Mouse (Mus musculus) heart, postnatal 0 days (tissue): Measurements from ENCODE around the gene Nfia. TPM values are rescaled to one million over a fixed set of nuclear protein-coding genes. Genes with fewer than 3 reads are reported as not detected.

ENCODE experiments used
- ATAC-seq: fragments of 200-750 bp; cut with Nextera tagmentation; 2 replicates; pipeline ENCODE4 v1.8.0; 2017; ENCODE audit warnings: low read depth, moderate number of reproducible peaks, moderate library complexity; ENCODE audit not compliant: insufficient read depth
- DNase-seq: peaks from one replicate; pipeline ENCODE4 v3.0.0-alpha.2; 2016; ENCODE audit warnings: low spot score
- H3K27ac ChIP-seq: fragments of 300-500 bp; sonication (generic); 2 replicates; pipeline ENCODE4 v1.5.1; 2014; ENCODE audit warnings: low read depth, mild to moderate bottlenecking
- H3K27me3 ChIP-seq: fragments of 300-500 bp; sonication (generic); 2 replicates; pipeline ENCODE4 v1.6.1; 2014; ENCODE audit warnings: low read length, mixed read lengths; ENCODE audit not compliant: control insufficient read depth, insufficient read depth
- H3K36me3 ChIP-seq: fragments of 300-500 bp; sonication (generic); replicated peaks from 2 replicates; pipeline ENCODE4 v1.6.1; 2014; ENCODE audit warnings: low read length, mixed read lengths; ENCODE audit not compliant: control insufficient read depth, insufficient read depth
- H3K4me1 ChIP-seq: fragments of 300-500 bp; sonication (generic); 2 replicates; pipeline ENCODE4 v1.6.1; 2014; ENCODE audit warnings: antibody characterized with exemption; ENCODE audit not compliant: control insufficient read depth, insufficient read depth
- H3K4me2 ChIP-seq: fragments of 300-500 bp; sonication (generic); 2 replicates; pipeline ENCODE4 v1.6.1; 2014; ENCODE audit warnings: low read depth, mild to moderate bottlenecking, low read length, moderate library complexity
- H3K4me3 ChIP-seq: fragments of 300-500 bp; sonication (generic); 2 replicates; pipeline ENCODE4 v1.5.1; 2014; ENCODE audit warnings: low read depth, low read length
- H3K9ac ChIP-seq: fragments of 300-500 bp; sonication (generic); replicated peaks from 2 replicates; pipeline ENCODE4 v1.6.1; 2014; ENCODE audit warnings: low read depth, low read length, mixed read lengths
- H3K9me3 ChIP-seq: fragments of 300-500 bp; sonication (generic); replicated peaks from 2 replicates; pipeline ENCODE4 v1.6.1; 2016; ENCODE audit warnings: low read length; ENCODE audit not compliant: control insufficient read depth
- CTCF ChIP-seq: IDR thresholded peaks from 2 replicates; pipeline ENCODE4 v1.5.1; 2016; ENCODE audit warnings: antibody characterized with exemption, control low read depth, low read depth
- EP300 ChIP-seq: IDR thresholded peaks from 2 replicates; pipeline ENCODE4 v1.6.1; 2016; ENCODE audit warnings: antibody characterized with exemption, low read depth
- WGBS: fragments of 180-500 bp; shearing (Covaris S2); extraction: QIAGEN DNeasy Blood & Tissue Kit; methylation state at CpG from one replicate; pipeline ENCODE4 v1.1.7; 2014; 5-methylcytosine and 5-hydroxymethylcytosine counted together
- polyA plus RNA-seq: library from polyadenylated mRNA; unstranded; fragments of >200 nt; fragmentation: Nextera tagmentation; extraction: Ambion mirVana; gene quantifications from 2 replicates; pipeline ENCODE4 v1.2.1, GENCODE M21; 2015
- total RNA-seq: library from RNA; depleted of rRNA; stranded (reverse); fragments of >200 nt; gene quantifications from 2 replicates; pipeline ENCODE4 v1.2.3, GENCODE M21; 2014; ENCODE audit warnings: low replicate concordance

Gene Nfia
- total and polyA plus RNA-seq, 2 experiments from 2014 or later = 53.8 to 114 TPM

DNA sequence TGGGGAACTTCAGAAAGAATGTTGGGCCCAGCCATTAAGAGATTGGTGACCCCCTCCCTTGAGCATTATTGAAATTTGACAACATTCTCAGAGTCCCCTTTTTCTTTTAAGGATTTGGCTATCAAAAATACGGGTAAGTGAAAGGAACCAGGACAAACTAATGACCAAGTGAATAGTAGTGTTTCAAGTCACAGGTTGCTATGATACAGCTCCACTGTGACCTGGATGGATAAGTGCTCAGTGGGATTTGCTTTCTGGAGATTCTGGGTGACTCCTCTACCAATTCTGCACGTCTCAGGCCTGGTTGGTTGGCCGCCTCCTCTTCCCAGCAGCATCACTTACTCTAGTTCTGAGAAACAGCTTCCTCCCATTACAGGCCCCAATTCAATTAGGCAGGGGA is 102.4 kb downstream of the Nfia start:
- H3K4me2 ChIP-seq = no peak overlapping the region
- WGBS = 77% methylated on average over 3 of the region's 3 CpGs
- no peak overlapping the region for H3K27ac ChIP-seq
- H3K9ac ChIP-seq = no peak overlapping the region
- H3K36me3 ChIP-seq = no peaks in the 10 kb centered on the region
- no peaks in the 10 kb centered on the region for H3K27me3 ChIP-seq
- DNase-seq (no peak), ATAC-seq (no peak)
- H3K4me1 ChIP-seq = peaks cover 44% of the 10 kb centered on the region
- no peak overlapping the region for H3K4me3 ChIP-seq
- no peaks in the 10 kb centered on the region for H3K9me3 ChIP-seq
- no peak for TF ChIP-seq EP300
- no peak for TF ChIP-seq CTCF

DNA sequence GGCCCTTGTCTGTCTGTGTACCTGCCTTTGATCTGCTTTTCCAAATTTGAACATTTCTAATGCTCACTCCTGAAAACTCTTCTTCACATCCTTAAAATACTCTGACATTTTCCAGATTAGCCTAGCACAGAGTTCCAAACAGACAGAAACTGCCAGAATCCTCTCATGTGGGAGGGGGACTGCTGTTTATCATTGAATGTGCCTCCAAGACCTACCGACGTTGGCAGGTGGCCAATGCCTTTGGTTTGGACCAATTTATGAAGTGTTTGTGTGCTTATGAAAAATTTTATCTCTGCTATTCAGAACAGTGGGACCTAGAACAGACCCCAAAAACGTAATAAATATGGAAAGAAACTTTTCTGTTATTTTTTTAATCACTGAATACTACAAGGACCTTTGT is 103.4 kb downstream of the Nfia start:
- no peak overlapping the region for H3K4me3 ChIP-seq
- TF ChIP-seq EP300 (no peak), CTCF (no peak)
- no peaks in the 10 kb centered on the region for H3K27me3 ChIP-seq
- H3K4me1 ChIP-seq = peaks cover 40% of the 10 kb centered on the region
- 21% methylated on average over 3 of the region's 3 CpGs for WGBS
- ATAC-seq (no peak), DNase-seq (no peak)
- no peak overlapping the region for H3K27ac ChIP-seq
- no peaks in the 10 kb centered on the region for H3K9me3 ChIP-seq
- H3K9ac ChIP-seq = no peak overlapping the region
- H3K36me3 ChIP-seq = no peaks in the 10 kb centered on the region
- no peak overlapping the region for H3K4me2 ChIP-seq

DNA sequence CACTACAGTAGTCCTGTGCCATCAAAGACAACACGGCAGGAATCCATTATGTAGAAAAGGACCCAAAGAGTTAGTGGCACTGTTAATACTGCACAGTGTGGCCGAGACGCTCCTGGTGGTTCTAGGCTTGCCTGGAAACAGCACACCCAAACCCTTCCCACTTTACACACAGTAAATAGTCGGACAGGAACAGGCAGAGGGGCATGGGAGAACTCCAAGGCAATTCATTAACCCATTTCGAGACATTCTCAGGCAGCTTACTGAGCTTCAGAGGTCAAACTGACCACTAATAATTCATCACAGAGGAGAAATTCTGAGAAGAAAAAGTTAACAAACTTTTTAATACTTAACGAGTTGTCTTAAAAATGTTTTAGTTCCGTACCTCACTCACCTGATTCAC is 107.2 kb downstream of the Nfia start:
- H3K4me1 ChIP-seq = peaks cover 16% of the 10 kb centered on the region
- WGBS = 80% methylated on average over 7 of the region's 7 CpGs

DNA sequence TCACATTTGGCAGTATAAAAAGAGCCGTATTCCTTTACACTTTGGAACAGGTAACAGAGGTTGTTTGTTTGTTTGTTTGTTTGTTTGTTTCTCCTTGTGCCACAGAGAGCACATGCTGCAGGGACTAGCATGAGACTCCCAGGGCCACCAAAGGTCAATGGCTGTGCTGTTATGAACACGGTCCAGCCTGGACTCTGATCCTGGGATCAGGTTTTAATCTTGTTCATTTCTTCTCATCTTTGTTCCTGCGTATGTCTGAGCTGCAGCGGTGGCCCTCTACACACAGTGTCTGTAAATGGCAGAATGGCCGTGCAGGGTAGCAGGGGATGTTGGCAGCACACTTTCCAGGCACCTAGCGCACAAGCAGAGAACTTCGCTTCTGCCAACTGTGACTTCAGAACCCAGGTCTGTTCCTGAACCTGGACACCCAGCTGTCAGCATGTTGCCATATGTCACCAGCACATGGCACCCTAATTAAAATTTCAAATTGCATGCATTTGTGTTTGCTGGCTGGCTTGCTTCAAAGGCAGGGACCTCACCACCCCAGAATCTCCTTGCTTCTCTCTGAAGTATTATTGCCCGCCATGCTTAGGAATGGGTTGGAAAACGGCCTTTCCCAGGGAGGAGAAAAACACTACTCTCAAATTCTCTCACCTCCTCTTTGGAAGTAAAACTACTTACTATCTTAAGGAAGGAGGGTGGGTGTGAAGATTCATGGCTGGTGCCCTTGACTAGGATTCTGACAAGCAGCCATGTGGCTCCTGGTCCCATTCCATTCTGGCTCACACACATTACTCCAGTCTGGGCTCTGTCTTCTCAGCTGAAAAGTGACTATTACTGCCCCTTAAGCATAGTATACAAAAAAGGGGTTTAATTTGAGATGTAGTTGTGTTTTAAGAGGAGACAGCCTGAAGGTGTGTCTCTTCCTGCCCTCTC is 107.9 kb downstream of the Nfia start:
- no peak for TF ChIP-seq EP300
- TF ChIP-seq CTCF = no peak
- no peak overlapping the region for H3K4me3 ChIP-seq
- no peak overlapping the region for H3K27ac ChIP-seq

More for the DNA sequence above, 107.2 kb downstream of the Nfia start:
- ATAC-seq = no peak
- H3K27me3 ChIP-seq = no peaks in the 10 kb centered on the region
- no peak for DNase-seq
- no peak for TF ChIP-seq CTCF
- TF ChIP-seq EP300 = no peak
- no peak overlapping the region for H3K4me2 ChIP-seq
- no peak overlapping the region for H3K9ac ChIP-seq
- no peak overlapping the region for H3K4me3 ChIP-seq
- H3K27ac ChIP-seq = no peak overlapping the region
- H3K9me3 ChIP-seq = no peaks in the 10 kb centered on the region
- no peaks in the 10 kb centered on the region for H3K36me3 ChIP-seq

DNA sequence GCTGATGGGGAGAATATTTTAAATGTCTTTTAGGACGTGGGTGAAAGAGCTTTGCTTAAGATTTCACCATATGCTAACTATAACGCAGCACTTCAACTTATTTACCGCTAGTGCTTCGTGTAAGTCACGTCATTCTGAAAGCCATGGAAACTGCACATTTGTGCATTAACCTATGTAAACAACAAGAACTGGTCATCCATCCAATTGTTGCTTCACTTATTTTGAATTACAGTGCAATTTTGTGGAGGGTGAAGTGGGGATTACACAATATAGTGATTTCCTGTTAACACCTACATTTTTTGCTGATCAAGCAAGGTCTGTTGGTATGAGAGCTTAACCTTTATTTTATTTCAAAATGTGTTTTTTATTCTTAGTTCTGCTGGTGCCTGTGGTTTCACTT is 113.0 kb downstream of the Nfia start:
- no peak for ATAC-seq
- WGBS = 91% methylated on average over 5 of the region's 5 CpGs

More for the DNA sequence above, 107.9 kb downstream of the Nfia start:
- H3K9ac ChIP-seq = no peak overlapping the region
- no peaks in the 10 kb centered on the region for H3K36me3 ChIP-seq
- DNase-seq = no peak
- H3K4me1 ChIP-seq = peaks cover 12% of the 10 kb centered on the region
- 83% methylated on average over 9 of the region's 9 CpGs for WGBS
- H3K9me3 ChIP-seq = no peaks in the 10 kb centered on the region
- H3K27me3 ChIP-seq = no peaks in the 10 kb centered on the region
- no peak overlapping the region for H3K4me2 ChIP-seq
- no peak for ATAC-seq

More for the DNA sequence above, 113.0 kb downstream of the Nfia start:
- Histone ChIP-seq H3K27ac (0 out of 2 replicates have a peak overlapping the region, but pooled peaks have one; percentile 11), H3K36me3 (no peaks in the 10 kb centered on the region), H3K9ac (no peak overlapping the region), H3K27me3 (no peaks in the 10 kb centered on the region), H3K4me2 (no peak overlapping the region), H3K9me3 (no peaks in the 10 kb centered on the region), H3K4me1 (peaks cover 25% of the 10 kb centered on the region), H3K4me3 (no peak overlapping the region)
- no peak for DNase-seq
- TF ChIP-seq CTCF = no peak
- TF ChIP-seq EP300 = no peak
